Mouse (Mus musculus) liver, adult 2 months (tissue): Measurements from ENCODE around the gene Cdh13.

Experiments used
- CTCF ChIP-seq: fragments of 200-500 bp; IDR thresholded peaks from 2 replicates; pipeline ENCODE4 v1.5.1; 2011; ENCODE audit warnings: low read depth, low read length, control low read depth
- POLR2A ChIP-seq: fragments of 200-500 bp; IDR thresholded peaks from 2 replicates; pipeline ENCODE4 v1.6.1; 2011; ENCODE audit warnings: low read length, control low read depth; ENCODE audit not compliant: insufficient read depth; ENCODE audit errors: extremely low read depth

GRCm38 (mm10) chr8:118436751-118437150, 153.2 kb downstream of the Cdh13 start:
- TF ChIP-seq CTCF = no peak
- TF ChIP-seq POLR2A = no peak
